Mouse (Mus musculus): ENCODE data around the gene Cbr2.
"Not testable (repeated sequence)": the region's sequence is repeated elsewhere in the genome, so short reads cannot be mapped to it uniquely, and the experiment has no call there.

The Cbr2 gene

GRCm38 (mm10) chr11:120733521-120733920 lies 1.6 kb upstream of the Cbr2 start:
- TF ChIP-seq CTCF (conservative IDR thresholded peaks at IDR 0.05; ENCODE audit: low read length) (no peak), NANOG (IDR thresholded peaks at IDR 0.05; ENCODE audit: borderline replicate concordance, low read length) (no peak), POU5F1 (IDR thresholded peaks at IDR 0.05; ENCODE audit: borderline replicate concordance, low read length) (no peak)
- Histone ChIP-seq H3K4me3 (replicated peaks; ENCODE audit: low read length) (no peak overlapping the region), H3K4me1 (replicated peaks; ENCODE audit: low read depth, low read length) (peaks cover 52% of the 10 kb centered on the region), H3K9me3 (ENCODE audit: low read length) (no peaks in the 10 kb centered on the region), H3K36me3 (ENCODE audit: insufficient read depth, low read length) (no peaks in the 10 kb centered on the region), H3K27me3 (ENCODE audit: insufficient read depth, low read length) (peaks cover 23% of the 10 kb centered on the region)

DNA sequence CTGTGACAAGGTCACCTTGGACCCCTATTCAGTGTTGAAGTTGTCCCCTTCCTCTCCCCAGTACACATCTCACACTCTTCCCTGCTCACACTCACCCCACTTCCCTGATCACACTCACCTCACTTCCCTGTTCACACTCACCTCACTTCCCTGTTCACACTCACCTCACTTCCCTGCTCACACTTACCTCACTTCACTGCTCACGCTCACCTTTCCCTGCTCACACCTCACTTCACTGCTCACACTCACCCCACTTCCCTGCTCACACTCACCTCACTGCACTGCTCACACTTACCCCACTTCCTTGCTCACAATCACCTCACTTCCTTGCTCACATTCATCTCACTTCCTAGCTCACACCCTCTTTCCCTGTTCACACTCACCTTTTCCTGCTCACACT lies 519 bp downstream of the Cbr2 start:
- Histone ChIP-seq H3K9me3 (ENCODE audit: low read length) (no peaks in the 10 kb centered on the region), H3K4me3 (replicated peaks; ENCODE audit: low read length) (no peak overlapping the region), H3K4me1 (replicated peaks; ENCODE audit: low read depth, low read length) (peaks cover 52% of the 10 kb centered on the region), H3K36me3 (ENCODE audit: insufficient read depth, low read length) (0 out of 2 replicates have a peak, but pooled peaks cover under 1% of the 10 kb centered on the region), H3K27me3 (ENCODE audit: insufficient read depth, low read length) (peaks cover 33% of the 10 kb centered on the region)
- TF ChIP-seq NANOG (IDR thresholded peaks at IDR 0.05; ENCODE audit: borderline replicate concordance, low read length) (no peak), POU5F1 (IDR thresholded peaks at IDR 0.05; ENCODE audit: borderline replicate concordance, low read length) (no peak), CTCF (conservative IDR thresholded peaks at IDR 0.05; ENCODE audit: low read length) (no peak)

- no peaks in the 10 kb centered on the region for H3K9me3 ChIP-seq (ENCODE audit: low read length)
- no peak overlapping the region for H3K4me3 ChIP-seq (replicated peaks; ENCODE audit: low read length)
- peaks cover 60% of the 10 kb centered on the region for H3K4me1 ChIP-seq (replicated peaks; ENCODE audit: low read depth, low read length)
- peaks cover 10% of the 10 kb centered on the region for H3K36me3 ChIP-seq (ENCODE audit: insufficient read depth, low read length)
- H3K27me3 ChIP-seq (ENCODE audit: insufficient read depth, low read length): peaks cover 43% of the 10 kb centered on the region
- TF ChIP-seq CTCF (conservative IDR thresholded peaks at IDR 0.05; ENCODE audit: low read length): no peak
Measured at GRCm38 (mm10) chr11:120730331-120730870, 1.5 kb downstream of the Cbr2 start.

DNA sequence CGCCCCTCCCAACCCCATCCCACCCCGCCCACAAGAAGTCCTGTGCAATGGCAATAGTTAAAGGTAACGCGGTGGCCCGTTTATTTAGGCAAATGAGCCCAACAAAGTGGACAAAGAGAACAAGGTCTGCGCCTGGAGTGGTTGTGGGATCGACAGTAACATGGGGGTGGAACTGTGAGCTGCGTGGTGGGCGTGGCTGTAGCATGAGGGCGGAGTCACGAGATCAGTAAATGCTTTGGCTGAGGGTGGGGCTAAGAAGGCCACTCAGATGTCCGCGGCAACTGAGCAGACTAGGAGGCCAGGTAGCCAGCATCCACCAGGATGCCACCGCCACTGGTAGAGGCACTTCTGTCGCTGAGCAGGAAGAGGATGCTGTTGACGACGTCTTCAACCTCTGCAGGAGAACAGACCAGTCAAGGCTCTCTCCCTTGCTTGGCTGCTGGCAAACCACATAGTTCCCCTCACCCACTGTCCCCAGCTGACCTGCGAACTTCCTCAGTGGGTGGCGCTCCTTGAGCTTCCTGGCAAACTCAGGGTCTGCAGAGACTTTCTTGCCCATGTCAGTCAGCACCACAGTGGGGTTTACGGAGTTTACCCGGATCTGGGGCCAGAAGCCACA lies 2.4 kb downstream of the Cbr2 start:
- not testable (repeated sequence) for H3K9me3 ChIP-seq (ENCODE audit: low read length)
- peaks cover 19% of the 10 kb centered on the region for H3K36me3 ChIP-seq (ENCODE audit: insufficient read depth, low read length)
- peak overlapping the region; percentile 64 for H3K4me3 ChIP-seq (replicated peaks; ENCODE audit: low read length)
- H3K4me1 ChIP-seq (replicated peaks; ENCODE audit: low read depth, low read length): peaks cover 60% of the 10 kb centered on the region
- H3K27me3 ChIP-seq (ENCODE audit: insufficient read depth, low read length): peaks cover 45% of the 10 kb centered on the region

DNA sequence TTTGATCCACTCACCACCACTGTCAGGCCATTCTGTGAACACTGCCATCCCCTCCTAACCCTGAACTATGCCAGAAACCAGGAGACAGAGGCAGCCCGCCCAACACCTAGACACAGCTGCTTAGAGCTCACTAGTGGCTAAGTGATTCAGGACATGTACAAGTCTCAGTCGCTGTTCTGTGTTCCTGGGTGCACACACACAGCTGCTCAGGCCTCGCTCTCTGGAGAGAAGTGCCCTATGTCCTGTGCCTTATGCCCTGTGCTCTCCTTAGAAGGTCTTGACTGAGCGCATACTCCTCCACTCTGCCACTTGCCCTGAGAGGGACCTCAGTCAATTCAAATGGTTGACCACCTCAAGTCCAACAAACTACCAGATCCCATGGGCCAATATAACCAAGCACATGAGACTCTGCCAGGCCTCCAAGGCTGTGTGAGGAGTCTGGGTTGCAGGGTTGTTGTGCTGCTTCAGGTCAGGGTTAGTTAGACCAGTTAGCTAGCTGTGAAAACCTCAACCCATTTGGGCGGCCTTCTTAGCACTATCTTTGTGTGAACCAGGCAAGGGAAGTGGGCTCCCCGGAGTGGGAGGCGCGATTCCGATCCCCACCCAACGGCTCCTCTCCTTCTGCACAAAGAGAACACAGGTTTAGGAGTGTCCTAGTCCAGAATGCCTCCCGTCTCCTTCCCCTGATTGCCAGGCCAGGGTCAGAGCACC lies 3.2 kb downstream of the Cbr2 start:
- H3K36me3 ChIP-seq (ENCODE audit: insufficient read depth, low read length): peaks cover 20% of the 10 kb centered on the region
- H3K27me3 ChIP-seq (ENCODE audit: insufficient read depth, low read length): peaks cover 49% of the 10 kb centered on the region
- TF ChIP-seq POU5F1 (IDR thresholded peaks at IDR 0.05; ENCODE audit: borderline replicate concordance, low read length): no peak
- TF ChIP-seq NANOG (IDR thresholded peaks at IDR 0.05; ENCODE audit: borderline replicate concordance, low read length): no peak
- no peak for TF ChIP-seq CTCF (conservative IDR thresholded peaks at IDR 0.05; ENCODE audit: low read length)
- H3K4me3 ChIP-seq (replicated peaks; ENCODE audit: low read length): peak overlapping the region; percentile 64
- H3K4me1 ChIP-seq (replicated peaks; ENCODE audit: low read depth, low read length): peaks cover 62% of the 10 kb centered on the region
- H3K9me3 ChIP-seq (ENCODE audit: low read length): no peaks in the 10 kb centered on the region

DNA sequence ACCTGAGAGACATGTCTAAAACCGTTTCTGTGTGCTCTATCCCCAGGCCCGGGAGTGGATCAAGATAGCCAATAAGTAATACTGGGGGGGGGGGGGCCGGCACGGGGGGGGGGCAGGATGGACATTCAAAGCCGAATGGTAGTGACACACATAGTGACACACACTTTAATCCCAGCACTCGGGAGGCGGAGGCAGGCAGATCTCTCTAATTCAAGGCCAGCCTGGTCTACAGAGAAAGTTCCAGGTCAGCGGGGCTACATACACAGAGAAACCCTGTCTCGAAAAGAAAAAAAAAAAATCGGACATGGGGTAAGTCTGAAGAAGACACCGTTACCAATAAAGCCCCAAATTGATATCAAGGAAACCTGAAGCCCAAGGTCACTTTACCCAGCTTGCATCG lies 4.3 kb downstream of the Cbr2 start:
- Histone ChIP-seq H3K9me3 (ENCODE audit: low read length) (no peaks in the 10 kb centered on the region), H3K4me3 (replicated peaks; ENCODE audit: low read length) (no peak overlapping the region), H3K36me3 (ENCODE audit: insufficient read depth, low read length) (peaks cover 20% of the 10 kb centered on the region), H3K4me1 (replicated peaks; ENCODE audit: low read depth, low read length) (peaks cover 57% of the 10 kb centered on the region), H3K27me3 (ENCODE audit: insufficient read depth, low read length) (peaks cover 57% of the 10 kb centered on the region)
- TF ChIP-seq POU5F1 (IDR thresholded peaks at IDR 0.05; ENCODE audit: borderline replicate concordance, low read length) (no peak), NANOG (IDR thresholded peaks at IDR 0.05; ENCODE audit: borderline replicate concordance, low read length) (no peak), CTCF (conservative IDR thresholded peaks at IDR 0.05; ENCODE audit: low read length) (no peak)

DNA sequence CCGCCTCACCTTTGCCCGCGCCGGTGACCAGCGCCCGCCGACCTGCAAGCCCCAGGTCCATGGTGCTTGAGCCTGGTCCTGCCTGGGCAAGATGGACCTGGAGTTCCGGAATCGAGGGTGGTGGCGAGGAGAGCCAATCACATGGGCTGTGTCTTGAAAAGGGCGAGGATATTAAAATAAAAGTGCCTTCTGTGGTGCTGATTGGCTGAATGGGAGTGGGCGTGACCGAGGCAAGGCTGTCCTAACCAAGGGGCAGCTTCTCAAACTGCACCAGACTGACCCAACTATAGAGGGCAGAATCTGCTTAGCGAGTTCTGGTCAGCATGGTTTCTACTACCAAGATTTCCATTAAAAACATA lies 4.8 kb downstream of the Cbr2 start, which contains the start of gene Dcxr:
TSS of gene Dcxr (minus strand) at position 113 of the 359 bp plus-strand sequence.
- H3K36me3 ChIP-seq (ENCODE audit: insufficient read depth, low read length): peaks cover 20% of the 10 kb centered on the region
- H3K4me3 ChIP-seq (replicated peaks; ENCODE audit: low read length): peak within 1 kb of the TSS; percentile 89
- H3K9me3 ChIP-seq (ENCODE audit: low read length): no peaks in the 10 kb centered on the region
- peaks cover 61% of the 10 kb centered on the region for H3K27me3 ChIP-seq (ENCODE audit: insufficient read depth, low read length)
- peaks cover 59% of the 10 kb centered on the region for H3K4me1 ChIP-seq (replicated peaks; ENCODE audit: low read depth, low read length)
- TF ChIP-seq NANOG (IDR thresholded peaks at IDR 0.05; ENCODE audit: borderline replicate concordance, low read length): no peak
- TF ChIP-seq CTCF (conservative IDR thresholded peaks at IDR 0.05; ENCODE audit: low read length): no peak
- TF ChIP-seq POU5F1 (IDR thresholded peaks at IDR 0.05; ENCODE audit: borderline replicate concordance, low read length): no peak

- H3K27me3 ChIP-seq (ENCODE audit: insufficient read depth, low read length): peaks cover 64% of the 10 kb centered on the region
Measured at GRCm38 (mm10) chr11:120726243-120727168, 5.4 kb downstream of the Cbr2 start.

More at GRCm38 (mm10) chr11:120726243-120727168, 5.4 kb downstream of the Cbr2 start:
- H3K9me3 ChIP-seq (ENCODE audit: low read length): no peaks in the 10 kb centered on the region
- peaks cover 62% of the 10 kb centered on the region for H3K4me1 ChIP-seq (replicated peaks; ENCODE audit: low read depth, low read length)
- TF ChIP-seq NANOG (IDR thresholded peaks at IDR 0.05; ENCODE audit: borderline replicate concordance, low read length): no peak
- no peak for TF ChIP-seq POU5F1 (IDR thresholded peaks at IDR 0.05; ENCODE audit: borderline replicate concordance, low read length)
- TF ChIP-seq CTCF (conservative IDR thresholded peaks at IDR 0.05; ENCODE audit: low read length): no peak
- peaks cover 20% of the 10 kb centered on the region for H3K36me3 ChIP-seq (ENCODE audit: insufficient read depth, low read length)
- H3K4me3 ChIP-seq (replicated peaks; ENCODE audit: low read length): peak overlapping the region; percentile 89

All from E14TG2a.4 (cell line).